Mouse (Mus musculus) left cerebral cortex, adult 8-10 months (tissue): Measurements from ENCODE around the gene Rnf186. TPM values are rescaled to one million over a fixed set of nuclear protein-coding genes. Genes with fewer than 3 reads are reported as not detected.

Source experiments
- DNase-seq, 2 experiments: peaks; one replicate each; pipeline ENCODE4 v3.0.0; 2022; ENCODE audit warnings: low spot score in 2 of 2
- total RNA-seq, 4 experiments: library from RNA; stranded (reverse); gene quantifications; 2 replicates each; pipeline ENCODE4 v1.2.4; 2022

The Rnf186 gene
- not detected for total RNA-seq

DNA sequence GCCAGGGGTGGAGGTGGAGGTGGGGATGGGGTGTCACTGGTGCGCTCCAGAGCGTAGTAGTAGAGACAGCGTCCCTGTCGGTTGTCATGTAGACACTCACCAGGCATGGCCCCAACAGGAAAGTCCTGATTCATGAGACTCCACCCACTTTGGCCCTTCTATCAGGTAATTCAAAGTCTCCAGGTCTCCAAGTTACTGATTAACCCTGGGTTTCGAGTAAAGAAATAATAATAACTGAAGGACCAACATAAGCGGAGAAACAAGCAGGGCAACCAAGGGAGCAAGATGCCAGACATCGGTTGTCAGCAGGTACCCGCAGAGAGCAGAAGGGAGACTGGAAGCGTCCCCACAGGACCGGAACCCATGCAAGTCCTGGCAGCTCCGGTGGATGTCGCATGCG, at the start of gene Rnf186:
Gene Rnf186, plus strand, starts transcription at position 247 of the 400 bp plus-strand sequence.
- no peak for DNase-seq

DNA sequence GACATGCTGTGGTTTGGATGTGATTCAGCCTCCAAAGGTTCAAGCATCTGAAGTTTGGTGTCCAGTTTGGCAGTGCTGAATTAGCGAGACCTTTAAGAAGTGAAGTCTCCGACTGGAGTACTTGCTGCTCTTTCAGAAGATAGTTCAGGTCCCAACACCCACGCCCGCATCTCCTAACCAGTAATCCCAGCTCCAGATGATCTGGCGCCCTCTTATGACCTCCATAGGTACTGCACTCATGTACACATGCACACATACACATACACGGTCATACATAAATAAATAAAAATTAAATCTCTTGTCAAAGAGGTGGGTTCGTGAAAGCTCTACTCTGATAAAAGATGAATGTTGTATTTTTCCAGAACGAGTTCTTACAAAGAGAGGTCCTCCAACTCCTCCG, 49.6 kb upstream of the Rnf186 start:
- DNase-seq = no peak

DNA sequence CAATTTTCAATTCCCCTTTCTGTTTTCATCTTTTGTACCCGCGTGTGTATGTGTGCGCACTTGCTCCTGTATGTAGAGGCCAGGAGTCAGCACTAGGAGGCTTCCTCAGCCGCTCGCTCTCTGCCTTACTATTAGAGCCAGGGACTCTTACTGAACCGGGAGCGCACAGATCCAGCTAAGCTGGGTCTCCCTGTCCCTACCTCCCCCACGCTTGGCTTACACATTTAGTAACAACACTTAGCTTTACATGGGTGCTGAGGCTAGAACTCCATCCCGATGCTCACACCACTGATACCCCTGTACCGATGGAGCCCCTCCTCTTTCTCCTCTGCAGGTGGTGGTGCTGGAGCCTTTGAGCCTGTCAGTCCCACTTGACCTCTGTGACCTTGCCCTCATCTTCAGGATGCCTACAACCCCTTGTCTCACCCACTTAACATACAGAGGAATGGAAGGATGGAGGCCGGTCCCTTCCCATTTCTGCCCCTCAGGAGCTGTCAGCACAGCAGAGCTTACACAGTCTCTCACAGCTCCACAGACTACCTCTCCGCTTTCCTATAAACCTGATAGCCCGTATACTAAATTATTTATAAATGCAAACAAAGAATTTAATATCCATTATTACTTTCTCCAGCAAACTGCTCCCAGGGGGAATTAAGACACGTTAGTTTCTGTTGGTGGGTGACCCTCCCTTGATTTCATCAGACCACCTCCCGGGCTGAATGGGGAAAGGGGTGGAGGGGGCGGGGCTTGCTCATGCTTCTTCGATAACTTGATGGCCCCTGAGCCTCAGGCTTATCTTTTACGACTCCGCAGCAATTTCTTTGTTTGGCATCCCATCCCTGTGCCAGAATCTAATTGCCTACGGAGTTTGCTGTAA, 45.4 kb upstream of the Rnf186 start:
- DNase-seq = no peak

DNA sequence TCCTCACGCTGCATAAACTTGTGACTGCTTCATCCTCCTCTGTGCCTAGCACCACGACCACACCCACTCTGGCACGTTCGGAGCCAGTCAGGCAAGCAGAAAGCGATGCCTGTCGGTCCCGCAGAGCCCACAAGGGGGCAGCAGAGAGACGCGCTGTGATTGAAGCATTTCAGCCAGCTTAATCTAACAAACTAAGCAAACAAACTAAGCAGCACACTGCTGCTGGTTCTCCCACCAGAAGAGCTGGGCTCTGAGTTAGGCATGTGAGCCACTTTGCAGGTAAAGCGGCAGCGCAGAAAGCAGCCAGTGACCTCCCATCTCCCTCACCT, 44.8 kb upstream of the Rnf186 start:
- peak; percentile 90 to 99 for DNase-seq

DNA sequence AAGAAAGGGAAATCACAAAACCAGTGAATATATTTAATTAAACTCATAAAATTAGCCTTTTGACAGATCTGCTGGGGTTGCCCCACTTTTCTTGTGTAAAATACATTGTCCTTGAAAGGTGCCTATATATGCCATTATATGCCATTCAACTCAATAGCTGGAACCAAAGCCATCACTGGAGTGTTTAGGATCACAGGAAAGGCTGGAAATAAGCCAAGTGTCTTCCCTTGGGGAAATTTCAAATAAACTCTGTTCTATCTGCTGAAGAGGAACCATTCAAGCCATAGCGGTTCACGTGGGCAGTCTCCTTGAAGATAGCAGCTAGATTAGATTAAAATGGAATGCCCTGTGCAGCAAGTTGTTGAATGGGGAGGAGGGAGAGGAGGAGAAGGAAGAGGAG, 41.4 kb upstream of the Rnf186 start:
- no peak for DNase-seq

DNA sequence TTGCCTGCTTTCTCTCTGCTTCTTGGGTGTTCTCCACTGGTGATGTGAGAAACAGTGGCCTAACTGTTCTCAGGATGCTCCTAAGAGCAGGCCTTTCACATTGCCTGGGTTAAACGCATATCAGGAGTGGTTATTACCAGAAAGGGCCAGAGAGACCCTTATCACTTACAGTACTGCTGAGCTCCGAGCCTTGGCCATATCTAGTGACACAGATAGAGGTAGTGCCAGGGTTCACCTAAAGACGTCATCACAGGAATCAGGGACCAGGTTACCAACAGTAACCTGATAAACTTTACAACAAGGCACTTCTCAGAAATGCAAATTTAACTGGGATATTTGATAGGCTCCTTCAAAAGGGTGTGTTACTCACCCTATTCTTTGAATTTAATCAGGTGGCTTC, 33.0 kb upstream of the Rnf186 start:
- no peak for DNase-seq

DNA sequence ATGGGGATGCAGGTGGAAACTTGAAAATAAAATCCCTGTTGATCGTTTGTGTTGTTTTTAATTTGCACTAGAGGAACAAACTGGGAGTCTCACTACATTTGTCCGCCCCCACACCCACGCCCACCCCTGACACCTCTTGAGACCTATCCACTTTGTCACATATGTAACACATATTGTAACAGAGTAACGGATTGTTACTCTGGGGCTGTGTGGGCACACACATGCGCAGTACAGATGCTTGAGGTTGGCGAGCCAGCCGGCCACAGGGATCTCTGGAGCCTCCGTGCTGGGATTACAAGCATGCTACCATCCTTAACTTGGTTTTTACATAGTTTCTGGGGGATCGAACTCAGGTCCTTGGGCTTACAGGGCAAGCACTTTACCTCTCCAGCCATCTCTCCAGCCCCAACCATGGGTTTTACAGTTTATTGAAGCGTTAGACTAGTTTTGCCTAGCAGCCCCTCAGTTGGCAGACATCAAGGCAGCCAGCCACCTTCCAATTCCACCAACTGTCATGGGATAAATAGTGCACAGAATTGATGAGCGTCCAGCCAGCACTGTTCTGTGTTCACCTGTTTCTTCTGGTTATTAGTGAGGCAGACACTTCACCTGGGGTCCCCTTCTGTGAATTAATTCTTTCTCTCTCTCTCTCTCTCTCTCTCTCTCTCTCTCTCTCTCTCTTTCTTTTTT, 32.3 kb upstream of the Rnf186 start:
- no peak for DNase-seq

DNA sequence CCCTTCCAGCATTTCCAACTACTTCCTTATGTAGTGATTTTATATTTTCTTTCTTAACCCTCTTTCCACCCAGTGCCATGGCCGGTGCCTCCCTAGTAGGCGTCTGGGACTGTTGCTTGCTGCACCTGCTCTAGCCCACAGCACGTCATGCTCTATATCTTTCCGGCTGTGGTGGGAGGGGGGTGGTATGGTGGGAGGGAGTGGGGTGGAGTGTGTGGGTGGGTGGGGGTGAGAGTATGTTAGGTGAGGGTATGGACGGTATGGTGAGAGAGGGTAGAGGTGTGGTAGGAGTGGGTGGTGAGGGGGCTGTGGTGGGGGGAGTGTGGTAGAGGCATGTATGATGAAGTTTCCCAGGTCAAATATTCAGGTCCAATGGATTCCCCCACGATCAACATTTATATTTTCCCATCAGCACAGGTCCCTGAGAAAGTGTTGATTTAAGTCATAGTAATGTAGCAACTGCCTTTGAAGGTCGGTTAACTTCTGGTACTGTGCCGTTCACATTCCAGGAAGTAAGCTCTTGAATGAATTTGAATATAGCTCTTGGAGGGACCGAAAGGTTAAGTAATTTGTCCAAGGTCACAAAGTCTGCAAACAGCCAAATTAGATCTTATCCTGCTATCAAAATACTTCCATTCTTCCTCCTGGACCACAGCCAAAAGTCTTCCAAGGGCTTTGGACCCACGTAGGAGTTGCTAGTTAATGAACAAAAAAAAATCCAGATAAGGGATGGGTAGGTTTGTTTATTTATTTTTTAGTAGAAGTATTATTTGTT, 28.2 kb upstream of the Rnf186 start:
- no peak for DNase-seq

DNA sequence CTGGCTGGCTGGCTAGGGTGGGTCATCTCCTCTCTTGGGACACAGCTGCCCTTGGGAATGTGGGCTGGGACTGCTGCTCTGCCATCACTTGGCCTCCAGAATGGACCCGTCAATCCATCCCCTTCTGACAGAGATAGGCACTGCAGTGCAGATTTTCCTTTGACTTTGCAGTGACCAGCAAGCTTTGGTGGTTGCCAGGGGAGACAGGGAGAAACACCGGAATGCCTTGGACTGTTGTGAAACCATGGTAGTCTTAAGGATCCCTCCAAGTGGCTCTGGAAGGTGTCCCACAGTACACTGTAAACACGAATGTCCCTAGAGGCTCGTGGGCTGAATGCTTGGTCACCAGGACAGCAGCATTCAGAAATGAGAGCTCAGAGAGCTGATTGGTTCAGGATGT, 27.4 kb upstream of the Rnf186 start:
- DNase-seq = no peak

DNA sequence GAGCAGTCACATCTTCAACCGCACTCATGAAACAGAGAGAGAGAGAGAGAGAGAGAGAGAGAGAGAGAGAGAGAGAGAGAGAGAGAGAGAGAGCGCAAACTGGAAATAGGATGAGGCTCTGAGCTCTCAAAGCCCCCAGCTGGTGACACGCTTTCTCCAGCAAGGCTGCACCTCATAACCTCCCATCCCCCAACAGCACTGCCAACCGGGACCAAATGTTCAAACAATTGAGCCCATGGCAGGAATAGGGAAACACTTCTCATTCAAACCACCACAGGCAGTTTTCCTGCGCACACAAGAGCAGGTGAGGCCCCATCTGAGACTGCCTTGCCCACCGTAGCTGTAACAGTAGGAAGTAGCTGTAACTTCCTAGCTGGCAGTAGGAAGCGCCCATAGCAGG, 25.5 kb upstream of the Rnf186 start:
- DNase-seq = no peak

DNA sequence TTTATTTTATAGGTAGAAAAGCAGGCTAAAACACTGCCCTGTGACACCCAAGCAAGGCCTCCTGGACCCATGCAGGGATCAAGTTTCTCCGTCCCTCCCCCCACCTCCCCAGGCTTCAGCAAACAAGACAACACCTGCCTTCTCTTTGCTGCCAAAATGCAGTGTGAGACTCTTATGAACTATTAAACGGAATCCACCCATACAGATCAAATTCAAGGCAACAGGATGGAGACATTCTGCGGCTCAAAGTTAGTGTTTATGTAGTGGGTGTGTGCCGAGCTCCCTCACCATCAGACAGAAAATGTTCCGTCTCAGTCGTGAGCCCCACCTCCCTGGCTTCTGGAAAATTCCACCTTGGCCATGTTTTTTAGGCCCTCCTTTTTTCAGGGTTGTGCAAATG, 24.9 kb upstream of the Rnf186 start:
- no peak for DNase-seq

DNA sequence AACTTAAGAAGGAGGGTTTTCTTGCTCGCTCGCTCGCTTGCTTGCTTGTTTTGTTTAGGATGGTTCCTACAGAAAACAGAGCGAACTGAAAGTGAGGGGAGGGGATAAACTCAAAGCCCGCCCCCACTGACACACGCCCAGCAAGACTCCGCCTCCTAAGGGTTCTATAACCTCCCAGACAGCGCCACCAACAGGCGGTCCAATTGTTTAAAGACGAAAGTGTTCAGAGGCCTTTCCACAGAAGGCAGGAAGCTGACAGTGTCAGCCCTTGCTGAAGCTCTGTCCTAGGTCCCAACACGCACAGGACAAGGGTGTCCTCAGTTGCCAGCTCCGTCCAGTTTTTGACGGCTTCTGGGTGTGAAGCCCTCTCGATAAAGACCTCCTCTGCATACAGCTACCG, 23.2 kb upstream of the Rnf186 start:
- peak in 1 of 2 experiments; percentile 15 for DNase-seq

DNA sequence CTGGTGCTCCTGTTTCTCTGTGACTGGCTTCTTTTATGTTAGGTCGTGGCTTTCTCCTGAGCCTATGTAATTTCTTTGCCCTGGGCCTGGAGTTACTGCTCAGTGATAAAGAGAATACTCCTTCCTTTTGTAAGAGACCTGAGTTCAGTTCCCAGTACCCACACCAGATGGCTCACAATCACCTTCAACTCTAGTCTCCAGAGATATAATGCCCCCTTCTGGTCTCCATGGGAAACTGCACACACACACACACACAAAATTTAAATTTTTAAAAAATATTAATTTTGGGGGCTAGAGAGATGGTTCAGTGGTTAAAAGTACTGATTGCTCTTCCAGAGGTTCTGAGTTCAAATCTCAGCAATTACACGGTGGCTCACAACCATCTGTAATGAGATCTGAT, 18.7 kb upstream of the Rnf186 start:
- DNase-seq = no peak

DNA sequence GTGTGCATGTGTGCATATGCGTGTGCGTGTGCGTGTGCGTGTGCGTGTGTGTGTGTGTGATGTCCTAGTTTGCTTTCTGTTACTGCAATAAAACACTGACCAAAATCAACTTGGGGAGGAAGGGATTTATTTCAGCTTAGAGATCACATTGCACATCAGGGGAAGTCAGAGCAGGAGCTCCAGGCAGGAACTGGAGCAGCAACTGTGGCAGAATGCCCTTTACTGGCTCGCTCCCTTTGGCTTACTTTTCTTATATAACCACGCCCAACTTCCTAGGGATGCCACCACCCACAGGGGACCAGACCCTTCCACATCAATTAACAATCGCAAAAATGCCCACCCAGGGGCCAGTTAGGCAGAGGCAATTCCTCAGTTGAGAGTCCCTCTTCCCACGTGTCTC, 8.3 kb upstream of the Rnf186 start:
- DNase-seq = no peak

DNA sequence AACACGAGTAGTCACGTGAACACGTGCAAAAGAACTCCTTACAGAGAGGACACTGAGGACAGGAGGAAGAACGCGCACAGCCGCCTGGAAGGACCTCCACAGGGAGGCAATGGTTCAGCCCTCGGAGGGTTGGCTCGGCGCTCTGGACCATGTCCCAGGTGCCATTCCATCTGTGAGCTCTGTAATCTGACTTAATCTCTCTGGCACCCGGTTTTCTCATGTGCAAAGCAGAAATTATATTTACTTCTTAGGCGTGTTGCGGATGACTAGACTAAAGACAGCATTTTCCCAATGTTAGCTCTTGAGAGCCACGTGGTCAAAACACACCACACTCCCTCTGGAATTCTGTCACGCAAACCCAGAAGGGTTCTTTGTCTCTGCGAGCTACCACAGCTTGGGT, 7.8 kb upstream of the Rnf186 start:
- DNase-seq = peak in 1 of 2 experiments; percentile 30

DNA sequence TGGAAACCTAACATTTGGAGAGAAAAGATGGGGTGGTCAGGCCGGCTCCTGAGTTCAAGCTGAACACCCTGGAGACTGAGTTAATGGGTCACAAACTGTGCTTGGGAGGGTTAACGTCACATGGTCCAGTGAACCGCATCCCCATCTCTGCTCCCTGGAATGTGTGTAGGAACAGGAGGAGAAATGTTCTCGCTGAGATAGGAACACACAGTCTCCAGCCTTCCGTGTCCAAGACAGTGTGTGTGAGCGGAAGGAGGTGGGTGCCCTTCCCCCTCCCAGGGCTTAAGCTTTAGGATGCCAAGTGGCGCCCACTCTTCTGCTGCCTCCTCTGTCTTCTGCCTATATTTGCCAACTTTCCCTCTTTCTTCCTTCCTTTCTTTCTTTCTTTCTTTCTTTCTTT, 7.0 kb upstream of the Rnf186 start:
- peak in 1 of 2 experiments; percentile 50 for DNase-seq

DNA sequence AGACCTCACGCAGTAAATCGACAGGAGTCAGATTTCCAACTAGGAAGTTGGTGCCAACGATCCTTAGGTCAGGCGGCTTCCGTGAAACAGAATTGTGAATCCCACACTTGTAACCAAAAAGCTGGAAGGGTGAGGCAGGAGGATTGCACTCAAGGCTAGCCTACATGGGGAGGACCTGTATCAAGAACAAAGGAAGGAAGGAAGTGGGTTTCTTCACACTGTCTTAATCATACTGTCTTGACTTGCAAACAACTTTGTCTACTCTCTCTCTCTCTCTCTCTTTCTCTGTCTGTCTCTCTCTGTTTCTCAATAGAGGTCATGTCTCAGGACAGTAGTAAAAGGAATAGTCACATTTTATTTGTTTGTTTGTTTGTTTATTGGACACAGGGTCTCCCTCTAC, 4.2 kb upstream of the Rnf186 start:
- DNase-seq = no peak

DNA sequence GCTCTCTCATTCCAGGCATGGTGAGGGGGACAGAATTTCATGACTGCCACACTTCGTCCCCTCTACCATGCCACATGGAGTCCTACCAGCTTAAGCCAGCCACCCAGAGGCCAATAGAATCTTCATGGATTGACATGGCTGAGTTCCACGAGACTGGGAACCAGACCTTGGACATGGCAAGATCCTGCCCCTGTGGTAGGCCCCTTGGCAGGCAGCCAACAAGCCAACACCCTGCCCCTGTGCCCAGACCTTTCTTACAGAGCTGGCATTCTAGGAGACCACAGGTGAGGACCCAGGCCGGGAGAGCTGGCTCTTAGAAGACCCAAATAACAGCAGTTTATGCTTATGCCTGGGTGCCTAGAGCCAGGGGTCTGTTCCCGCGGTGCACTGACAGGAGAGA, 1.0 kb upstream of the Rnf186 start:
- no peak for DNase-seq

DNA sequence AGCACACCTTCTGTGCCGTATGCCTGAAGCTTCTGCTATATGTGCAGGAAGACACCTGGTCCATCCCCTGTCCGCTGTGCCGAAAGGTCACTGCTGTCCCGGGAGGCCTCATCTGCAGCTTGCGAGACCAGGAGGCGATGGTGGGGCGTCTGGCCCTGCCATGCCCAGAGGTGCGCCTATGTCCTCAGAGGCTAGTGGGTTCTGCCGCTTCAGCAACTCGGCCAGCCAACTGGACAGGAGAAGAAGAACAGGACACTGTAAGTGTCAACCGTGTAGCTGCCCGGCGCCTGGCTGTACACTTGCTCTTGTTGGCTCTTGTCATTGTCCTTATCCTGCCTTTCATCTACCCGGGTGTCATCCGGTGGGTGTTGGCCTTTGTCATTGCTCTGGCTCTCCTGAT, 573 bp downstream of the Rnf186 start:
- no peak for DNase-seq

DNA sequence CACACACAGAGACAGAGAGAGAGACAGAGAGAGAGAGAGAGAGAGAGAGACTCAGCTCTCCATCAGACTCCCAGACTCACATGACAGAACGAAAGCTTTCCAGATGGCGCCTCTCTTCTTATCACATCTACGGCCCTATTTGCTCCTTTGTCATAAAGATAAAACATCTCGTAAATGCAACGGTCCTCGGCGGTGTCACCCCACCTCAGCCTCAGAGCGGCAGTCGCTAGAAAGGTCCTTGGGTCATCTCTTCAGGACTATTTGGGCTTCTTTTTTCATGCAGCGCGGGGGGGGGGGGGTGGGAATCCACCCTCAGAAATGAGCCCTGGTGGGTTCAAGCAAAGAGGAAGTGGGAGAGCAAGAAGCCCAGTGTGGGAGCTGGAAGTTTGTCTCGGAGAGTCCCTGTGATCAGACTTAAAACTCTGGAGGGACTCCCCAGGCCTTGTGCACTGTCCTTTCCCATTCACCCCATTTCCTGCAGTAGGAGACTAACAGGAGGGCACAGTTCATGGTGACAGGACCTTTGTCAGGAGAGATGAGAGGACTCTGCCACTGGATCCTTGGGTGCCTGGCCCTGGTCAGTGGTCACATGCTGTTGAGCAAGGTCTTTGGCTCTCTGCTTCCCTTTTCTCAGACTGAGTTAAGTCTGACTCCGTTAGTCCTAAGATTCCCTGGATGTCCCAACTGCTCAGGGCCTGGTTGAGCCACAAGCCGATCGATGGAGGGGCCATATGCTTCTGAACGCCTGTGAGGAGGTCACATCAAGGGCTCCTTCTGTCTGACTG, 2.1 kb downstream of the Rnf186 start:
- no peak for DNase-seq

DNA sequence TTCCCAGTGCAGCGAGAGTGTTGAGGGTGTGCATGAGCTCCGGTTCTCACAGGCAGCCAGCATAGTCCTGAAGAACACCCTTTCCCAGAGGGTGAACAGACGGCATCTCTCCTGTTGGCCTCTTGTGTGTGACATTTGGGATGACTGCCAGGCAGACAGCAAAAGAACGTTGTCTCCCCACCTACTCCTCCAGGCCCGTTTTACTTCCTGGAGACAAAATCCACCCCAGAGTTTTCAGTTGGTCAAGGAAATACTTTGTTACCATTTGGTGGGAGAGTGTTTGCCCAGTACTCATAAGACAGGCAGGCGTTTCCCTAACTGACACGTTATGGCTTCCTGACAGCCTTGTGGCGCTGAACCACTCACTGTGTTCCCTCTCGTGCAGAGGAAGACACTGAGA, 2.8 kb downstream of the Rnf186 start:
- no peak for DNase-seq

DNA sequence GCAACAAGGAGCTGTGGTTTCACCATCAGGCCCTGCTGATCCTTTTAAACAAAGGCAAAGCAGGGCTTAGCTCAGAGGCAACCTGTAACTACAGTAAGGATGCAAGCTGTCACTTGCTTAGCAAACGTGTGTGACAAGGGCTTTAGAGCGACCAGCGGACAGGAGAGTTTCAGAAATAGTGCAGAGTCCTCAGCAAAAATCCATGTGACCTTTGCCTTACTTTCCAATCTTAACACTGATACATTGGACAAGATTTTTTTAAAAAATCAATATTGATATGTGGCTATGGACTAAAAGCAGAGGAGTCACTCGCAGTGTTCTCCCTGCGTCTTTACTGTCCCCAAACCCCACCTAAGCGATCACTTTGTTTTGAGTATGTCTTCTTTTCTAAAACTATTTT, 4.5 kb downstream of the Rnf186 start:
- DNase-seq = no peak
